Mouse (Mus musculus): ENCODE data around the gene Slc22a18. TPM values are rescaled to one million over a fixed set of nuclear protein-coding genes. Genes with fewer than 3 reads are reported as not detected.

Slc22a18 gene
- under 1 TPM; 0.71 to 0.99 TPM for total RNA-seq (2023)

DNA sequence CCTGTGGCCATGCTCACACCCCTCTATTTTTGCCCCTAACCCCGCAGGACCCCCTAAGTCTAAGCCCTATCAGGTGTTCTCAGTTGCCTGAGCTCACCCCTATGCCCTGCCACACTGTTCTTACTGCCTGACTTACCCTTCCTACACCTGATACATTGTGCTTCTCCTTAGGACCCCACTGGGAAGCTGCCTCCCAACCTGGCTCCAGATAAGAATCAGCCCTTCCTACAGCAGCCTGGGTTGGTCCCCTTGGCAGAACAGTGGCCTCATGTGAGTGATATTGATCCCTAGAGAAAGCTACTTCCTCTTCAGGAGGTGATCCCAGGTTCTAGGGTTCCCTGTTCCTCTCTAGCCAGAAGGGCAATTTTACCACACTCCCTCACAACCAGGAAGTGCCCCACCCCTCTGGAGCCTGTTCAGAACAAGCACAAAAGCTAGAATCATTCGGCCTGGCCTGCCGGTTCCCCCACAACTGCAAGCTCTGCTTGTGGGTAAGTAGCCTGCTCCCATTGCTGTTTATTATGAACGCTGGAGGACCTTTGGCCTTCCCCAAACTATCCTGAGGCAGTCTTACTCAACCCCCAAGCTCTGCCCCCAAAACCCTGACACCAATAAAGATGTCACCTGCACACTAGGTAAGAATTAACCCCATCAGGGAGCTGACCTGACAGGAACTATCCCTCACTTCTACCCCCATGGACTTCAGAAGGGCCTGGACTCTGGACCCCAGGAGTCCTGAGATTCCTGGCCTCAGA, at the start of gene Slc22a18:
TSS of gene Slc22a18 (plus strand) at position 390 of the 755 bp plus-strand sequence.

GRCm38 (mm10) chr7:143460874-143461273, 12.7 kb upstream of the Slc22a18 start, which contains the start of gene Cdkn1c:
Gene Cdkn1c, minus strand, starts transcription at chr7:143461050.

DNA sequence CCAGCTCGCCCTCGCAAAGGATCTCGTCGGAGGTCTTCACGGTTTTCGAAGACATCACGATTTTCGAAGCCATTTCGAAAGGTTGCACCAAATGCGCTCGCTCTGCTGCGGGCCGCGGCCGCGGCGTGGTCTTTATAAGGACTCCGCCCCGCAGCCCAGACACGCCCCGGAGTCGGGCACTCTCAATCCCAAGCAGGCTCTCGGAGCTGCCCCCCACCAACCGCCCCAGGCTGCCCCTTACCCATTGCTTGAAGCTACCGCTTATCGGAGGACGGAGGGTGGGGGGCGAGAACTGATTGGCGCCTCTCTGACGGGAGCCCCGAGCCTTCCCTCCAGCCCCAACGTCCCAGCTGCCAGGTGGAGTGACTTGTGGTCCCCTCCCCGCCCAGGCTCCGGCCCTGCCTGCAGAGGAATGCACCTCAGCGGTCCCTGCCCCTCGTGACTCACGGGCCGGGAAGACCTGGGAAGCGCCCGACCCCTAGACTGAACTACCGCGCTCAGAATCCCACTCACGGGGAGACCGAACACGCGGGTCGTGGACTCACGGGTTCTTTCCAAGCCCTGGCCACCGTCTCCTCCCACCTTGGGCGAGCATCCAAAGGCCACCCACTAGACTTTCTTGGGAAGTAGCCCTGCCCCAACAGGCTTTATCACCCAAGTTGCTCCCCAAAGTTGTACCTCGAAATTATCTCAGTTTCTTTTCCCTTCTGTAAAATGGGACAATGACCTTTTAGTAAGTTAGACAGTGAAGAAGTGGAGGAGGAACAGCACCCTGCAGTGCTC, 29.1 kb downstream of the Slc22a18 start, which contains the start of gene Phlda2:
TSS of gene Phlda2 (minus strand) at position 733 of the 783 bp plus-strand sequence.

Other genes with a start within 250 kb of the Slc22a18 start
- gene Cdkn1c, start 12.7 kb upstream of the Slc22a18 start, total RNA-seq (2023): under 1 TPM; 0.77 to 0.93 TPM
- gene Phlda2, start 29.4 kb downstream of the Slc22a18 start, total RNA-seq (2023): not detected
- gene Nap1l4, start 75.4 kb downstream of the Slc22a18 start, total RNA-seq (2023): 10 to 100 TPM; 84.0 to 92.4 TPM
- 10 to 100 TPM; 26.5 to 40.6 TPM for gene Cars, start 126.4 kb downstream of the Slc22a18 start, total RNA-seq (2023)
- 1 to 10 TPM; 7.9 to 8.3 TPM for gene Tnfrsf26, start 155.0 kb downstream of the Slc22a18 start, total RNA-seq (2023)
- gene Tnfrsf22, start 175.9 kb downstream of the Slc22a18 start, total RNA-seq (2023): 1 to 10 TPM; 1.7 to 2.3 TPM
- 1 to 10 TPM; 5.2 to 8.1 TPM for gene Tnfrsf23, start 212.1 kb downstream of the Slc22a18 start, total RNA-seq (2023)

Measured in neutrophil, adult 83 days (primary cell).